Mouse (Mus musculus): ENCODE measurements around the gene Pnpla6. TPM values are rescaled to one million over a fixed set of nuclear protein-coding genes. Genes with fewer than 3 reads are reported as not detected.

The Pnpla6 gene
- polyA plus RNA-seq (2015; fragmentation: Nextera tagmentation; extraction: Ambion mirVana), result 16.3 and 18.1 TPM in 2 replicates

DNA sequence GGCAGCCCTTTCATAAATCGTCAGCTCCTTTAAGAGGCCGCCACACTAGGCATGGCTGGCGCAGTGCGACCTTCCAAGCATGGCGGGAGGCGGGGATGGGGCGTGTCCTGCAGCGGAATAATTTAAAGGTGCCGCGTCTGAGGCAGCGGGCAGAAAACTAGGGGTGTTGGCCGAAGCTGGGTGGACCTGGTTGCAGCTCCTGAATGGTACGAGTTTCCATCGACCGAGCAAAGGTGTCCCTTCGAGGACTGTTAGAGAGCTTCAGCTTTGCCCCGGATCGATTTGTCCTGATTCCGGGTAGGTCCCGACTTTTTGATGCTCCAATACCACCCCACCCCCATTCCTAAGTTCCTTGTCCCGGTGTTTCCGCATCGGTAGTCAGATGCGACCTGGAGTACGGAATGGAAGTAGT, at the start of gene Pnpla6:
Pnpla6 (plus strand) TSS at position 125 of the 412 bp plus-strand sequence.
- H3K9me3 ChIP-seq (replicated peaks; ENCODE audit: control insufficient read depth, low read length), result no peaks in the 10 kb centered on the region
- H3K9ac ChIP-seq (ENCODE audit: low read length), result peak within 1 kb of the TSS; percentile 71
- peaks cover 9% of the 10 kb centered on the region for H3K4me1 ChIP-seq (ENCODE audit: control insufficient read depth, insufficient read depth, low read length)
- peak within 1 kb of the TSS; percentile 81 for H3K4me3 ChIP-seq (ENCODE audit: low read length)
- ATAC-seq (replicated peaks; ENCODE audit: extremely low read depth, insufficient read depth, low FRiP score), result peak; percentile 69
- H3K36me3 ChIP-seq (ENCODE audit: control insufficient read depth, insufficient read depth), result 0 out of 2 replicates have a peak, but pooled peaks cover 6% of the 10 kb centered on the region
- no peaks in the 10 kb centered on the region for H3K27me3 ChIP-seq (ENCODE audit: control insufficient read depth, insufficient read depth, low read length)
- WGBS, result under 1% methylated on average over 25 of the region's 25 CpGs
- H3K4me2 ChIP-seq (ENCODE audit: low read depth, low read length), result peak within 1 kb of the TSS; percentile 98
- peak within 1 kb of the TSS; percentile 52 for H3K27ac ChIP-seq (ENCODE audit: low read length)

DNA sequence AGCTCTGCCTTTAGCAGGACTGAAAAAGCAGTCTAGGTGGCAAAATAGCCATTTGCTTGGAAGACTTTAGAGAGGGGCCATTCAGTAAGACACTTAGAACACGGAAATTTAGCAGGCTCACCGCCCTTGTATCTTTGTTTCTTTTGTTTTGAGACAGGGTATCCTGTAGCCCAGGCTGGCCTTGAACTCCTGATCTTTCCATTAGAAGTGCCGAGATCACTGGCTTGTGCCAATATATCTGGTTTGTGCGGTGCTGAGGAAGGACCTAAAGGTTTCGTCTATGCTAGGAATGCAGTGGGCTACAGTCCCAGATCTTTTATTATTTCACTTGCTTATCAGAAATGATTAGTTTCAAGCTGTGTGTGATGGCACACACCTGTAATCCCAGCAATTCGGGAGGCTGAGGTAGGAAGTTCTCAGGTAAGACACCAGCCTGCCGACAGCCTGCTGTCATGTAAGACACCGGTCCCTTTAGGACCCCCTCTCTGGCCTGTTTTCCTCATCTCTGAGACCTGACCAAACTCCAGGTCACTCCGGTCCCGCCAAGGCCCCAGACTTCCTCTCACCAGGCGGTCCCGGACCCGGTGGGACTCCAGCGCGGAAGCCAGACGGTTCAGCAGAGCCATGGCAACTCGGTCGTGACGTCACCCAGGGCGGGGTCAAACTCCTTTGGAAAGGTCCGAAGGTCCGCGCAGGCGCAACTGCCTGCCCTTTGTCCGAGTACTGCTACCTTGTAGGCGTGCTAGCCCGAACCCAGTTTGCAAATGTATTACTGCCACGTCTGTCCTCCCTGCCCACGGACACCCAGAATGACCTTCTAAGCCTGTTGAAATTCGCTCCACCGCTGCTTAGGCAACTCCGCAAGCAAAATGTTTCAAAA, 47.9 kb upstream of the Pnpla6 start, which contains the start of gene Pex11g:
Pex11g (minus strand) TSS at position 675 of the 880 bp plus-strand sequence.
- ATAC-seq (replicated peaks; ENCODE audit: extremely low read depth, insufficient read depth, low FRiP score), result peak; percentile 94
- Histone ChIP-seq H3K4me2 (ENCODE audit: low read depth, low read length) (peak within 1 kb of the TSS; percentile 83), H3K4me1 (ENCODE audit: control insufficient read depth, insufficient read depth, low read length) (peaks cover 4% of the 10 kb centered on the region), H3K27ac (ENCODE audit: low read length) (peak within 1 kb of the TSS; percentile 79), H3K36me3 (ENCODE audit: control insufficient read depth, insufficient read depth) (no peaks in the 10 kb centered on the region), H3K27me3 (ENCODE audit: control insufficient read depth, insufficient read depth, low read length) (no peaks in the 10 kb centered on the region), H3K9ac (ENCODE audit: low read length) (peak within 1 kb of the TSS; percentile 78), H3K4me3 (ENCODE audit: low read length) (peak within 1 kb of the TSS; percentile 71), H3K9me3 (replicated peaks; ENCODE audit: control insufficient read depth, low read length) (no peaks in the 10 kb centered on the region)
- WGBS, result 6% methylated on average over 32 of the region's 32 CpGs

DNA sequence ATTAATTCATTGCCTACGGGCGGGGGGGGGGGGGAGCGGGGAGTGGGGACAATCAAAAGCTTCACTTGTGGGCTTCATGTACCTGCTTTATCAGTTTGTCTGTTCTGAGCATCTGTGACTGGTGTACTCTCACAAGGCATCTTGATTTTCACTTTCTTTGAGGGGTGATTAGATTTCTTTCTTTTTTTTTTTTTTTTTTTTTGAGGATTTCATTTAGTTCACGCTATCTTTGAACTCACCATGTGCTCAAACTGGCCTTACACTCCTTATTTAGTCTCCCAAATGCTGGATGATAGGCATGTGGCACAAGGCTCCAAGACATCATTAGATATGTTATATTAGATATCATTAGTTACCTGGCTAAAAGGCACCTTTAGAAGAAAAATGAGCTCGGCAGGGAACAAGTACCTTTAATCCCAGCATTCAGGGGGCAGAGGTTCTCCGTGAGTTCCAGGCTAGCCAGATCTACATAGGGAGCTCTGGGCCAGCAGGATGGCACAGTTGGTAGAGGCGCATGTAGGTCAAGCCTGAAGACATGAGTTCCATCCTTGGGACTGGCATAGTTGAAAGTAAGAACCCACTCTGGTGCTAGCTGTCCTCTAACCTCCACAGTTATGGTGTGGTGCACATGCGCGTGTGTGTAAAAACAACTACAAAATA, 47.2 kb upstream of the Pnpla6 start:
- ATAC-seq (replicated peaks; ENCODE audit: extremely low read depth, insufficient read depth, low FRiP score), result no peak
- 53% methylated on average over 9 of the region's 9 CpGs for WGBS
- Histone ChIP-seq H3K4me1 (ENCODE audit: control insufficient read depth, insufficient read depth, low read length) (peaks cover 4% of the 10 kb centered on the region), H3K9me3 (replicated peaks; ENCODE audit: control insufficient read depth, low read length) (no peaks in the 10 kb centered on the region), H3K27ac (ENCODE audit: low read length) (peak overlapping the region; percentile 79), H3K4me2 (ENCODE audit: low read depth, low read length) (peak overlapping the region; percentile 83), H3K9ac (ENCODE audit: low read length) (peak overlapping the region; percentile 78), H3K36me3 (ENCODE audit: control insufficient read depth, insufficient read depth) (no peaks in the 10 kb centered on the region), H3K4me3 (ENCODE audit: low read length) (peak overlapping the region; percentile 71), H3K27me3 (ENCODE audit: control insufficient read depth, insufficient read depth, low read length) (no peaks in the 10 kb centered on the region)

DNA sequence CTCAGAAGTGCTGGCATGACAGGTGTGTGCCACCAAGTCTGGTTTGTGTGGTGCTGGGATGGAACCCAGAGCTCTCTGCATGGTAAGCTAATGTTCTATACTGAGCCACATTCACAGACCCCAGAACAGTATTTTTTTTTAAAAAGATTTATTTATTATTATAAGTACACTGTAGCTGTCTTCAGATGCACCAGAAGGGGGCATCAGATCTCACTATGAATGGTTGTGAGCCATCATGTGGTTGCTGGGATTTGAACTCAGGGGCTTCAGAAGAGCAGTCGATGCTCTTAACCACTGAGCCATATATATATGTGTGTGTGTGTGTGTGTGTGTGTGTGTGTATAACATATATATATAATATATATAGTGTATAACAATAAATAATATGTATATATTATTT, 46.3 kb upstream of the Pnpla6 start:
- Histone ChIP-seq H3K36me3 (ENCODE audit: control insufficient read depth, insufficient read depth) (no peaks in the 10 kb centered on the region), H3K4me2 (ENCODE audit: low read depth, low read length) (no peak overlapping the region), H3K27me3 (ENCODE audit: control insufficient read depth, insufficient read depth, low read length) (no peaks in the 10 kb centered on the region), H3K4me1 (ENCODE audit: control insufficient read depth, insufficient read depth, low read length) (peaks cover 4% of the 10 kb centered on the region), H3K9me3 (replicated peaks; ENCODE audit: control insufficient read depth, low read length) (no peaks in the 10 kb centered on the region), H3K27ac (ENCODE audit: low read length) (no peak overlapping the region), H3K4me3 (ENCODE audit: low read length) (no peak overlapping the region), H3K9ac (ENCODE audit: low read length) (no peak overlapping the region)
- 100% methylated on average over 1 of the region's 1 CpGs for WGBS
- ATAC-seq (replicated peaks; ENCODE audit: extremely low read depth, insufficient read depth, low FRiP score), result no peak

DNA sequence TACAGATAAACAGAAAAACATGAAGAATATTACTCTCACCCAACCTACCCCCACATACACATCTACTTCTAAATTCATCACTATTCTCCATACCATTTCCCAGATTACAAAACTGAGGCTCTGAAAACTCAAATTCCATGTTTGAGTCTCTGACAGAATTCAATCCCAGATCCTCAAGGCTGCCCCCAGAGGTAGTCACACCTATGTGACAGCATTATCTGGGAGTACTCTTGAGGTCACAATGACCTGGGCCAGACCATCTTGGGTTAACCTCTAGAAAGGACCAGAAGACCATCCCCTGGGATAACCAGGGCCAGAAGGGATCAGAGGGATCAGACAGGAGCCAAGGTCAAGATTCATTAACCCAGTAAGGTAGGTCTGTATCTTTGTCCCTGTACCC, 44.6 kb upstream of the Pnpla6 start, which contains the start of gene Tex45:
Tex45 (plus strand) TSS at position 301 of the 400 bp plus-strand sequence.
- Histone ChIP-seq H3K4me2 (ENCODE audit: low read depth, low read length) (no peak within 1 kb of the TSS), H3K27me3 (ENCODE audit: control insufficient read depth, insufficient read depth, low read length) (peaks cover 2% of the 10 kb centered on the region; the same call in 1 of the 2 replicates), H3K36me3 (ENCODE audit: control insufficient read depth, insufficient read depth) (no peaks in the 10 kb centered on the region), H3K4me3 (ENCODE audit: low read length) (no peak within 1 kb of the TSS), H3K27ac (ENCODE audit: low read length) (no peak within 1 kb of the TSS), H3K4me1 (ENCODE audit: control insufficient read depth, insufficient read depth, low read length) (peaks cover 4% of the 10 kb centered on the region), H3K9ac (ENCODE audit: low read length) (no peak within 1 kb of the TSS), H3K9me3 (replicated peaks; ENCODE audit: control insufficient read depth, low read length) (no peaks in the 10 kb centered on the region)
- no peak for ATAC-seq (replicated peaks; ENCODE audit: extremely low read depth, insufficient read depth, low FRiP score)

DNA sequence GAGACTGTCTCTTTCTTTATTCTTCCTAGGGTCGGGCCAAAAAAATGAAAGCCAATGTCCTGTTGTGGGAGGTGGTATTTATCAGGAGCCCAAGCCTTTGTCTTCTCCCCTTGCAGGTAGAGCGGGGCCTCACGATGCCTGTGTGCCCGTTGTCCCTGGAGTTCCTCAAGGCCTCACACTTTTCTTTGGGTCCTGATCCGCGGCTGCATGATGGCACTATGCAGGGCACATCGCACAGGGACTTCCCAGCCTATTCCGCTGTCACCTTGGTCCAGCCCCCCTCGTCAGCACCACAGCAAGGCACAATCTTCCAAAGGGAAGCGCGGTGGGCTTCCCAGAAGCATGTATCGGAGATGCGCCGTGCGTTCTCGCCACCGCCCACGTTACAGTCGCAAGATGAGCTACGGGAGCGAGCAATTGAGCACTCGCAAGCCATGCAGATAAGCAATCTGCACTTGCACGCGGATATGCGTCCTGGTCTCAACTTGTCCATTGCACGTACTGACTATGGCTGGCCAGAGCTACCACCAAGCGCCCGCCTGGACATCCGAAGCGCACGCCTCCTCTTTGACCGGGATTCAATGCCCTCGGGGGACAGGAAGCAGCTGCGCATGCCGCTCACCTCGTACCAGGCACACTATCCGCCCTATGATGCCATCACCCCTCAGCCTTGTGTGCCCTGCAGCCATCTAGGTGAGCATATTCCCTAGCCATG, 39.3 kb upstream of the Pnpla6 start:
- no peak for ATAC-seq (replicated peaks; ENCODE audit: extremely low read depth, insufficient read depth, low FRiP score)
- H3K9ac ChIP-seq (ENCODE audit: low read length), result peak overlapping the region; percentile 45
- 21% methylated on average over 37 of the region's 37 CpGs for WGBS

DNA sequence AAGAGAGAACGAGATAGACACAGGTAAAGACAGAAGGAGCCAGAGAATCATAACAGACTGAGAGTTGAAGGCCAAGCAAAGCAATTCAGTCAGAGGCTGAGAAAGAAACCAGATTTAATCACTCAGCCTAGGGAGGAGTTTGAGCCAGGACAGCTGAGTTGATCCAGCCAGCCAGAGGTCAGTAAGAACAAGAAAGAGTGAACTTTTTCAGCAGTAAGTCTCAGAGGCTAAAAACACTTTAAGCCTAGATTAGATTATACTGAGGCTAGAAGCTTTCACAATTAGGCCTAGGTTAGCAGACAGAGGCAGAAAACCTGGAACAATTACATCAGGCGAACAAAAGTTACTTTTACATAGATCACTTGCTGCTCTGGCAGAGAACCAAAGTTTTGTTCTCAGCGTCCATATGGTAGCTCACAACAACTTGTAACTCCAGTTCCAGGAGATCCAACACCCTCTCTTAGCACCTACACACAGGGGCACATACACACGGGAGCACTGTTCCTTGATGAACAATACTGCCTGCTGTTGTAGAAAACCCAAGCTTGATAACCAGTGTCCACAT, 34.9 kb upstream of the Pnpla6 start:
- no peak overlapping the region for H3K4me2 ChIP-seq (ENCODE audit: low read depth, low read length)
- H3K27me3 ChIP-seq (ENCODE audit: control insufficient read depth, insufficient read depth, low read length), result peaks cover 6% of the 10 kb centered on the region; the same call in 1 of the 2 replicates
- H3K36me3 ChIP-seq (ENCODE audit: control insufficient read depth, insufficient read depth), result no peaks in the 10 kb centered on the region
- 55% methylated on average over 4 of the region's 4 CpGs for WGBS
- H3K9ac ChIP-seq (ENCODE audit: low read length), result no peak overlapping the region
- ATAC-seq (replicated peaks; ENCODE audit: extremely low read depth, insufficient read depth, low FRiP score), result no peak
- H3K9me3 ChIP-seq (replicated peaks; ENCODE audit: control insufficient read depth, low read length), result no peaks in the 10 kb centered on the region
- H3K4me3 ChIP-seq (ENCODE audit: low read length), result no peak overlapping the region
- H3K27ac ChIP-seq (ENCODE audit: low read length), result no peak overlapping the region
- H3K4me1 ChIP-seq (ENCODE audit: control insufficient read depth, insufficient read depth, low read length), result peaks cover 4% of the 10 kb centered on the region; the same call in 1 of the 2 replicates

More for the DNA sequence above, 39.3 kb upstream of the Pnpla6 start:
- Histone ChIP-seq H3K27ac (ENCODE audit: low read length) (no peak overlapping the region), H3K4me3 (ENCODE audit: low read length) (peak overlapping the region; percentile 45), H3K9me3 (replicated peaks; ENCODE audit: control insufficient read depth, low read length) (no peaks in the 10 kb centered on the region), H3K36me3 (ENCODE audit: control insufficient read depth, insufficient read depth) (no peaks in the 10 kb centered on the region), H3K4me2 (ENCODE audit: low read depth, low read length) (peak overlapping the region; percentile 73), H3K27me3 (ENCODE audit: control insufficient read depth, insufficient read depth, low read length) (peaks cover 4% of the 10 kb centered on the region; the same call in 1 of the 2 replicates), H3K4me1 (ENCODE audit: control insufficient read depth, insufficient read depth, low read length) (peaks cover 4% of the 10 kb centered on the region; the same call in 1 of the 2 replicates)

DNA sequence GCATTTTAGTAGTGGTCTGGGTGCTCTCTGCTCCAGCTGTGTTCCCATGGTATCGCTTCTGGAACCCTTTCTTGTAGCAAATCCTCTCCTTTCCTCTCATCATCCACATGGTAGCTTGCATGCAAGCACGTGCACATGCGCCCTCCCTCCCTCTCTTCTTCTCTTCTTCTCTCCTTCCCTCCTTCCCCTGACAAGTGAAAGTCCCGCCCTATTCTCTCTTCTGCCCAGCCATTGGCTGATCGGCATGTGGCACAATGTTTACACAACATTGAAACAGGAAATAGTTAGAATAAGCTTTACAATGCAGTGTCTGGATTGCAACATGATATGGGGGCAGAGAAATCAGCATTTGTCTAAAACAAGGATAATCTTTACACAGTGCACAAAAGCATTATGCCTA, 33.6 kb upstream of the Pnpla6 start:
- H3K36me3 ChIP-seq (ENCODE audit: control insufficient read depth, insufficient read depth), result no peaks in the 10 kb centered on the region
- H3K9ac ChIP-seq (ENCODE audit: low read length), result no peak overlapping the region
- no peak for ATAC-seq (replicated peaks; ENCODE audit: extremely low read depth, insufficient read depth, low FRiP score)
- H3K4me3 ChIP-seq (ENCODE audit: low read length), result no peak overlapping the region
- H3K4me2 ChIP-seq (ENCODE audit: low read depth, low read length), result no peak overlapping the region
- no peaks in the 10 kb centered on the region for H3K4me1 ChIP-seq (ENCODE audit: control insufficient read depth, insufficient read depth, low read length)
- no peak overlapping the region for H3K27ac ChIP-seq (ENCODE audit: low read length)
- 0 out of 2 replicates have a peak, but pooled peaks cover 2% of the 10 kb centered on the region for H3K27me3 ChIP-seq (ENCODE audit: control insufficient read depth, insufficient read depth, low read length)
- H3K9me3 ChIP-seq (replicated peaks; ENCODE audit: control insufficient read depth, low read length), result no peaks in the 10 kb centered on the region
- WGBS, result 57% methylated on average over 5 of the region's 5 CpGs
